Mouse (Mus musculus) kidney, adult 9 months (tissue): Measurements from ENCODE around the gene 2410137M14Rik.
"Not testable (repeated sequence)": the region's sequence is repeated elsewhere in the genome, so short reads cannot be mapped to it uniquely, and the experiment has no call there.

Source experiments
- DNase-seq: peaks from one replicate; pipeline ENCODE4 v3.0.0; 2022

2410137M14Rik gene

DNA sequence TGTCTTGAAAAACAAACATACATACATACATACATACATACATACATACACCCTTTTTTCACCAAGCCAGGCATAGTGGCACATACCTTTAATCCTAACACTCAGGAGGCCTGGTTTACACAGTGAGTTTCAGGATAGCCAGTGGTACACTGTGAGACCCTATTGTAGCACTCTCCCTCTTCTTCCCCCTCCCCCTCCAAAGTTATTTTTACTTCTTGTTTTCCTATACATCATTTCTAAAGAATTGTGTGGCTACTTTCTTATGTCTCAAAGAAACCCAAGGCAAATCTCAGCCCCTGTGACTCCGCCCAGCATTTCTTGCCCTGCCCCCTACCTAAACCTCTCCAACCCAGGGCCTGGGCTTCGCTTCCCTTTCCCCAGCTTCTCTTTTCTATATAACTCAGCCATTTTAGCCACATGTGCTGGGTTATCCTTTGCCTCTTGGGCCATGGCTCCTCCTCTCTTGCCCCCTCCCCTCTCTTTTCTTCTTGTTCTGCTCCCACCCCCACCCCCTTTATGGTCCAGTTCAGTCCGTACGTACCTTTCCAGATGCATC, 12.8 kb upstream of the 2410137M14Rik start:
- DNase-seq: no peak

DNA sequence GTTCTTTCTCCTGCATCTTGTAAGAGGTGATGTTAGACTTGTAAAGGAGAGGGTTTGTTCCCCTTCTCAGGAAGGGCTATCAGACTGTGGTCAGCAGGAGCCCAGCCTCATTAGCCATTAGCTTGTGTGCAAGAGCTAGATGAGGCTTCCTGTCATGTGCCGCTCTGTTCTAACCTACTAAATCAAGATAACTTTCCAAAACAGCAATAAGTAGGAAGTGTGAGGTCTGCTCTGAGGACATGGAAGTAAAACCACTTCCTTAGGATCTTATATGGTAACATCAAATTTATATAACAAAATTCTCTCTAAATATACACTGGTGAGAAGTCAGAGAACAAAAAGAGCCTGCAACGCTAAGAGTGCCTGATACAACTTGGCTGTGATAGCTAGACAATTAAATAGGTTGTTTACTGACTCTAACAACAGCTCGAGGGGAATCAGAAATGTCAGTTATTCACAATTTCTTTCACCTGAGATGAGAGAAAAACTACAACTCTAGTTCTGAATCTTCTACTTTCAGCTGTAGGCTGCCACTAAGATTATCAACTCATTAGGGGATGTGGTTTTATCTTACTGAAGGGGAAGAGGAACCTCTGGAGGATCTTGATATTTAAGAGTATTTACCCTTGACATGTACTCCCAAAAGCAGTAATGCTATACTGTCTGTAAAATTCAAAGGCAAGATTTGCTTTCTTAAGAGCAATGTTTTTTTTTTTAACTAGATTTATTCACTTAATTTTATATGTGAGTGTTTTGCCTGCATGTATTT, 11.5 kb upstream of the 2410137M14Rik start:
- DNase-seq: no peak

DNA sequence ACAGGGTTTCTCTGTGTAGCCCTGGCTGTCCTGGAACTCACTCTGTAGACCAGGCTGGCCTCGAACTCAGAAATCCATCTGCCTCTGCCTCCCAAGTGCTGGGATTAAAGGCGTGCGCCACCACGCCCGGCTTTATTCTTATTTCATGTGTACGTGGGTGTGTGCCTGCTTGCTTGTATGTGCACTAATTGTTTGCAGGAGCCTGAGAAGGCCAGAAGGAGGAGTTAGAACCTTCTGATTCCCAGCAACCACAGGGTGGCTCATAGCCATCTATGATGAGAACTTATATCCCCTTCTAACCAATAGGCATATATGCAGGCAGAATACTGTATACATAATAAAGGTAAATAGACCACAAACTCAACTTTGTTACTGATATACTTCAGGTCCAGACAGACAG, 9.6 kb upstream of the 2410137M14Rik start:
- not testable (repeated sequence) for DNase-seq

DNA sequence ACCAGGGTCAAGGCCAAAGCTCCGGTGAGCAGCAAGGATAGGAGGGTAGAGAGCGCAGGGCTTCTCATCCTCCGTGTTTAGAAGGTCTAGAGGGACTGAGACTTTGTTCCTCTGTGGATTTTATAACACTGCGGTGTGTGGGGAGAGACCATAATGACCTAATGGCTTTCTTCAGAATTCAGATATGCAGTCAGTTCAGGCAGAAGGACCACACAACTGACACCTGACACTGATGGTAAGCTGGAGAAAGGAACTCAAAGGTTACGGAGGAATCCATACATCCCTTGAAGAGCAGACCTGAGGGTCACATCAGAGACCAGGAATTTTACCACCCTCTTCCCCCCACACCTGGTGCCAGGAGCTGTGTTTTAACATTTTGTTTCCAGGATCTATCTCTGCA, 8.4 kb upstream of the 2410137M14Rik start, which contains the start of gene H2-M5:
TSS of gene H2-M5 (minus strand) at position 101 of the 400 bp plus-strand sequence.
- DNase-seq: no peak

DNA sequence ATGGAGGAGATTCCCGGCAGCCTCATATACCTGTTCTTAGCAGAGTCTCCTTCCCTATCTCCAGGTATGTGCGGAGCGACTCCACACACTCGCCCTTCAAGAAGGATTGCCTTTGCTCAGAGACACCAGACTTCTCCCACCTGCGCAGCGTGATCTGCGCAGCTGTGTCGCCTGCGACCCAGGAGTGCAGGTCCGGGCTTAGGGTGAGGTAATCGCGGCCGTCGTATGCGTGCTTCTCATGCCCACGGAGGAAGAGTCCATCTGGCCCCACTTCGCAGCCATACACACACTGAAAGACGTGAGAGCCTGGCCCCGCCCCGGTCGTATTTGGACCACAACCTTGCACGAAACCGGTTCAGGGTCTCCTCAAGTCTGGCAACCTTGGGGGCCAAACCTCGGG, 7.4 kb upstream of the 2410137M14Rik start:
- no peak for DNase-seq

DNA sequence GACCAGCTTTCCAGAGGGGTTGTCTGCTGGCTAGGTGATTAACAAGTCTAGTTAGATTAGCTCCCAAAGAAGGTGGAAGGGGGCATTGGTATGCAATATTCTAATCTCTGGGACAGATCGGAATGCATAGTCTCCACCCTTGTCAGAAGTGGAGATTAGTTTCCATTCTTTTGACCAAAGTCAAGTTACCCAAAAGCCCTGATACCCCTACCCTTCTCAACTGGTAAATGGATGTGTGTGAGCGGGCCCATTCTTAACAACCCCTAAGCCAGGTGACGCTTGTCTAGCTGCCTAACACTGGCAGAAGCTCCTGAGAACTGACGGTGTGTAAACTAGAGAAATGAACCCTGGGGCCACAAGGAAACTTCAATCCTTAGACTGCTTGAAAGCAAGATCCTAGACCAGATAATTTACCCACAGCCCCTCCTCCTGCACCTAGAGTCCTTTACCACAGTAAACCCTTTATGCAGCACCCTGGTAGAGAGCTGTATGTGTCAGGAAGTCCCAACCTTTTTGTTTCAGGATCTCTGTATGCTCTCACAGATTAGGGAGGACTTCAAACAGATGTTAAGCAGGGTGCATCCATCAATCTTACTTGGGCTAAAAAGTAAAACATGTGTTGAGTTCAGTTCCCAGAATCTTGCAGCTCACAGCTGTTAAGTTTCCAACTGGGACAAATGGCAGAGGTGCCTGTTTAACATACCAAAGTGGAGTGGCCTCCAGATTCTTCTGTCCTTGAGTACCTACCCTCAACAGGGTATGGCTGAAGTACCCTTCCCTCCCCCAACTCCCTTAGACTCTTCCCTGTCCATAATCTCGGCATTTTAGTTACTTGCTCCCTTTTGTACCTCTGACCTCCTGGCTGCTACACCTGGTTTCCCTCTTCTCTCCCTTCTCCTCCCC, 1.5 kb upstream of the 2410137M14Rik start:
- no peak for DNase-seq

DNA sequence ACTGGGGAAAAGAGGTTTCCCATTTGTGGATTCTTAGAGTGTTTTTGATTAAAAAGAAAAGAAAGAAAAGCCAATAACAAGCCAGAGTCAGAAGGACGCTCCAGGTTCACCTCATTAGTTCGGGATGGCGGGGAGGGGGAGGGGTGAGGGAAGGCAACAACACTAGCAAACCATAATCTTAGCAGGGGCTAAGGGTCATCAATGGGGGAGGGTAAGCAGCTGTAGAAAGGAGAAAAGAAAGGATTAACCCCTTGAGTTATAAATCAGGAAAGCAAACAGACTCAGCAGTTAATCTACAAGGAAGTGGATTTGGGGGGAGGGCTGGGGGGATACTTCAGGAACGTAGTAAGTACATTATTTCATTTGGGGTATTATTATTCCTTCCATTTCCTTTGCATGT, 808 bp upstream of the 2410137M14Rik start:
- no peak for DNase-seq

DNA sequence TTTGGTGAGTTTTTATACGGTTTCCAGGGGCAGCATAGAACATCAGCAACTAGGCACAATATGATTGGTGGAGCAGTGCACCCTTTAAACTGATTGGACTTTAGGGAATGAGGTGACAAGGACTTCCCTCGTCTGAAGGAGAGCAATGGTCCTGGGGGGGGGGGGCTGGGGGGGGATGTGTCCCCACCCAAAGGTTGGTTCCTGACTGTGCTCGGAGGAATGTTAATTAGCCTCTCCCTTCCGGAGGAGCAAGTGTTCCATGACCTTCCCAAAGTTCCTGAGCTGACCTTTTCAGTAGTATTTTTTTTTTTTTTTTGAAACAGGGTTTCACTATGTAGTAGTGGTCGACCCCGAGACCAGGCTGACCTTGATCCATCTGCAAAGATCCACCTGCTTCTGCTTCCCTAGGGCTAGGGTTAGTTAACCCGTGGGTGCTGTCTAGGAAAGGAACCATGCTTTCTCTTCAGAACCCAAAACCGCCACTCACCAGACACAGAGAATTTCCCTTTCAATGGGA, 7.7 kb downstream of the 2410137M14Rik start:
- DNase-seq: no peak

DNA sequence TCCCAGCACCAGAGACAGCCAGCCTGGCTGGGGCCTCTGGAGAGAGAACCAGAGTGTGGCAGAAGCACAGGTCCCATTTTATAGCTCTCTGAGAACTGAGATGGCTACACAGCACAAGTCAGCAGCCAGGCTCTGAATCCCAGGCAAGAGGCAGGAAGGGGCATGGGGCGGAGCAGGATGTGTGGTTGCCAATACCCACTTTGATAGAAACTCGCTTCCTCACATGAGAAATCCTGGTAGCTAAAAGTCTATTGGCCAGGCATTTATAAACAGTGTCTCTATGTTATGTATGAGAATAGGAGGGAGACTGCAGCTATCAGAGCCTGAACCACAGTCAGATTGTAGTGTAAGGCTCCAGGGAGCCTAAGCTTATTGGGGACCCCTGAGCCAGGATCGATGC, 8.2 kb downstream of the 2410137M14Rik start:
- DNase-seq: no peak

- no peak for DNase-seq
Measured at GRCm38 (mm10) chr17:36971172-36971850, 9.7 kb downstream of the 2410137M14Rik start.

GRCm38 (mm10) chr17:36970316-36970890, 10.6 kb downstream of the 2410137M14Rik start:
- no peak for DNase-seq

GRCm38 (mm10) chr17:36966875-36967274, 14.2 kb downstream of the 2410137M14Rik start:
- no peak for DNase-seq

GRCm38 (mm10) chr17:36961125-36961524, 19.9 kb downstream of the 2410137M14Rik start:
- DNase-seq: no peak

GRCm38 (mm10) chr17:36958884-36959283, 22.2 kb downstream of the 2410137M14Rik start:
- peak; percentile 22 for DNase-seq

GRCm38 (mm10) chr17:36957999-36958743, 22.9 kb downstream of the 2410137M14Rik start, which contains the start of the genes Znrd1 and Znrd1as:
Gene Znrd1 (minus strand): TSS chr17:36958559.
Gene Znrd1as (plus strand): TSS chr17:36958592.
- peak; percentile 97 for DNase-seq

DNA sequence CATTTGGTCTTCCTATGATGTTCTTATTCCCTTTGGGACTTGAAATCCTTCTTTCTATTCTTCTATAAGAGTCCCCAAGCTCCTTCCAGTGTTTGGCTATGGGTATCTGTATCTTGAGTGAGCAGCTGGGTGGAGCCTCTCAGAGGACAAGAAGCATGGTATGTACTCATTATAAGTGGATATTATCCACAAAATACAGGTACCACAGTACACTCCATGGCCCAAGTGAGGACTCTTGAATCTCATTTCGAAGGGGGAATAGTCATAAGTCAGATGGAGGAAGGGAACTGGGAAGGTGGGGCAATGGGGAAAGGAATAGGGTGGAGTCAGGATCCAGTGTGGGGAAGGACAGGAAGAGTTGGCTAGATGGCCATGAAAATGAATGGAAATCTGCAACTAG, 28.0 kb downstream of the 2410137M14Rik start:
- DNase-seq: no peak

DNA sequence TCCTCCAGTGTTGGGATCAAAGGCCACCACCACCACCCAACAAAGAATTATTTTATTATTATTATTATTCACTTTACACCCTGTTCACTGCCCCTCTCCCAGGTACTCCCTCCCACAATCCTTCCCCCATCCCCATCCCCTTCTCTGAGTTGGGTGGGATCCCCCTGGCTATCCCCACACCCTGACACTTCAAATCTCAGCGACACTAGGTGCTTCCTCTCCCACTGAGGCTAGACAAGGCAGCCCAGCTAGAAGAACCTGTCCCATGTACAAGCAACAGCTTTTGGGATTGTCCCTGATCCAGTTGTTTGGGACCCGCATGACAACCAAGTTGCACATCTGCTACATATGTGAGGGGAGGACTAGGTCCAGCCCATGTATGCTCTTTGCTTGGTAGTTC, 28.4 kb downstream of the 2410137M14Rik start:
- DNase-seq: no peak

DNA sequence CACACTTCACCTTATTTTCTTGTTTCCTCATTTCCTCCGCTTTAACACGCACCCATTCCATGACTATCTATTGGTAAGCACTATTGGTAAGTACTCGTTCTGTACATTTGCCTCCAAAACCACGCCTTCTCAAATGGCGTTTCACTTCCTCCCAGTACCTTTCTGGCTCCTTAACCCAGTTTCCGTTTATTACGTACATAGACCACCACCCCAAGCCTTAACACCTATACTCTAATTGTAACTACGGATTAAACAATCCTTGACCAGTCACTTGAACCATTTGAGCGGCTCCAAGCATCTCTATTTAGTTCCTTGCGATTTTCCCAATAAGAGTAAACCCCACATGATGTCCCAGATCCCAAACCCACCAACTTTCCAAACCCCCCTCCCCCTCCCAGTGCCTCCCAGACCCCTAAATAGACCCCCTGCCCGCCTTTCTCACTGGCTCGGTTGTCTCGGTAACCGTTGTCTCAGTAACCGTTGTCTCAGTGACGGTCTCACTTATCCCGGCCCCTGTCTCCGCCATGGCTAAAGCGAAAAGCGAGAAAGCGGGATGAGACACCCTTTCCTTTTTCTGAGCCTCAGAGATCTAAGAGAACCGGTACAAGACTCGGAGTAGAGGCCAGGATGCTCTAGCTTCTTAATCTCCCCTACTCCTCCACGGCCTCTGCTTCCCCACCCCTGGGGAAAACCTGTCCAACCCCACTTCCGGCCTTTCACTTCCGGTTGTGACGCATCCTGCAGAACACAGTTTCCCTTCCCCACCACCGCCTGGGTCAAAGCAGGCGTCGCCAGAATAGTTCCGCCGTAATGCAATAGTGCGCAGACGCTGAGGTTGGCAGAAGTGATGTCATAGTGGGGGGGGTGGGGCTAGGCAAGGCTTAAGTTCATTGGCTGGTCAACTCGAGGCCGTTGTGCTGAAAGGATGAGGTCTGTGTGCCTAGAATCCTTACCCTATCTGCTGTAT, 29.8 kb downstream of the 2410137M14Rik start, which contains the start of gene Ppp1r11:
TSS of gene Ppp1r11 (minus strand) at position 761 of the 967 bp plus-strand sequence.
- peak; percentile 98 for DNase-seq

GRCm38 (mm10) chr17:36949265-36949664, 31.8 kb downstream of the 2410137M14Rik start:
- no peak for DNase-seq

DNA sequence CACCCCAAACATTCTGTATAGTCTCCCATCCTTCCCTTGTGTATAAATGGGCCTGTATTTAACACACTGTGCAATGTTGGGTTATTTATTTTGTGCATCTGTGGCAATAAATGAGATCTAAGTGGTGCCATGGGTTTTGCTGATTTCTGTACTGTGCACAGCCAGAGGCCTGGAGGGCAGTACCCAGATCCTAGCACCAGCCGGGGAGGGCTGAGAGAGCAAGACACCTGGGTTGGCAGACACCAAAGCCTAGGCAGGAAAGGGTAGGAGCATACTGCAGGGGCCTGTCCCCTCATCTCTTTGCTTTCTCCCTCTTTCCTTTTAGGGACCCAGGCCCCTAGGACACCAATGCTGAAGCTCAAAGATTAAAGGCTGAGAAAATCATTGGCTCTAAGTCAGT, 32.8 kb downstream of the 2410137M14Rik start:
- no peak for DNase-seq
